Mouse (Mus musculus) G1E (cell line): ENCODE results near the gene Mettl24. TPM values are rescaled to one million over a fixed set of nuclear protein-coding genes. Genes with fewer than 3 reads are reported as not detected.

Experiments used
- ATAC-seq: 2 replicates; pipeline ENCODE4 v1.8.0; 2016; ENCODE audit warnings: mild to moderate bottlenecking; ENCODE audit not compliant: insufficient number of reproducible peaks, poor library complexity, low FRiP score, severe bottlenecking; ENCODE audit errors: extremely low read depth
- DNase-seq: peaks from one replicate; pipeline ENCODE4 v3.0.0; 2012; ENCODE audit warnings: low spot score
- H3K27me3 ChIP-seq: 2 replicates; pipeline ENCODE4 v1.6.1; 2012; ENCODE audit warnings: mild to moderate bottlenecking, low read length, inconsistent platforms; ENCODE audit not compliant: insufficient read depth
- H3K36me3 ChIP-seq: replicated peaks from 2 replicates; pipeline ENCODE3; 2012; ENCODE audit warnings: mild to moderate bottlenecking, inconsistent platforms
- H3K4me1 ChIP-seq: 2 replicates; pipeline ENCODE4 v1.6.1; 2012; ENCODE audit warnings: low read depth, low read length, inconsistent platforms, mixed read lengths; ENCODE audit not compliant: insufficient read depth
- H3K4me3 ChIP-seq: 2 replicates; pipeline ENCODE4 v1.5.1; 2012; ENCODE audit warnings: low read depth, mild to moderate bottlenecking, inconsistent platforms, low read length, moderate library complexity, mixed read lengths
- H3K9me3 ChIP-seq: replicated peaks from 2 replicates; pipeline ENCODE4 v1.6.1; 2012; ENCODE audit warnings: inconsistent platforms
- CTCF ChIP-seq: IDR thresholded peaks from 2 replicates; pipeline ENCODE4 v1.5.1; 2012; ENCODE audit warnings: low read depth, low read length, inconsistent platforms, mixed read lengths
- GATA1 ChIP-seq: IDR thresholded peaks from 2 replicates; pipeline ENCODE4 v1.6.1; 2012; ENCODE audit warnings: borderline replicate concordance, low read length, inconsistent platforms, mixed read lengths
- GATA2 ChIP-seq: IDR thresholded peaks from 2 replicates; pipeline ENCODE4 v1.6.1; 2012; ENCODE audit warnings: low read depth, low read length, inconsistent platforms, borderline replicate concordance
- POLR2AphosphoS5 ChIP-seq: IDR thresholded peaks from 2 replicates; pipeline ENCODE4 v1.6.1; 2012; ENCODE audit warnings: low read depth, low read length, inconsistent platforms; ENCODE audit not compliant: insufficient replicate concordance
- TAL1 ChIP-seq: conservative IDR thresholded peaks from 2 replicates; pipeline ENCODE4 v1.6.1; 2012; ENCODE audit warnings: low read depth, low read length, inconsistent platforms, mixed read lengths
- polyA plus RNA-seq: library from polyadenylated mRNA; stranded (reverse); fragments of >175 nt; gene quantifications from 2 replicates; pipeline ENCODE4 v1.2.3, GENCODE M21; 2012
- total RNA-seq, 2 experiments: library from RNA; stranded (forward) in 1 of 2; stranded (reverse) in 1 of 2; fragments of 200-1000 nt in 1 of 2; fragments of >200 nt in 1 of 2; fragmentation: Nextera tagmentation in 1 of 2; gene quantifications; 2 replicates each; pipeline ENCODE4 v1.2.3; 2014 to 2017

Gene Mettl24
- total RNA-seq (2014; fragmentation: Nextera tagmentation), result not detected in 2 replicates
- not detected in 2 replicates for total RNA-seq (2017)
- polyA plus RNA-seq, result not detected in 2 replicates

- H3K27me3 ChIP-seq, result peaks cover 8% of the 10 kb centered on the region; the same call in 1 of the 2 replicates
- ATAC-seq (no peak), DNase-seq (no peak)
- H3K36me3 ChIP-seq, result no peaks in the 10 kb centered on the region
- no peak within 1 kb of the TSS for H3K4me3 ChIP-seq
- no peaks in the 10 kb centered on the region for H3K9me3 ChIP-seq
- TF ChIP-seq TAL1 (no peak), GATA1 (no peak), GATA2 (no peak), POLR2AphosphoS5 (no peak), CTCF (no peak)
- H3K4me1 ChIP-seq, result no peaks in the 10 kb centered on the region
Measured at GRCm38 (mm10) chr10:40683092-40683867, at the start of gene Mettl24. Gene Mettl24, plus strand, starts transcription at chr10:40683282.

DNA sequence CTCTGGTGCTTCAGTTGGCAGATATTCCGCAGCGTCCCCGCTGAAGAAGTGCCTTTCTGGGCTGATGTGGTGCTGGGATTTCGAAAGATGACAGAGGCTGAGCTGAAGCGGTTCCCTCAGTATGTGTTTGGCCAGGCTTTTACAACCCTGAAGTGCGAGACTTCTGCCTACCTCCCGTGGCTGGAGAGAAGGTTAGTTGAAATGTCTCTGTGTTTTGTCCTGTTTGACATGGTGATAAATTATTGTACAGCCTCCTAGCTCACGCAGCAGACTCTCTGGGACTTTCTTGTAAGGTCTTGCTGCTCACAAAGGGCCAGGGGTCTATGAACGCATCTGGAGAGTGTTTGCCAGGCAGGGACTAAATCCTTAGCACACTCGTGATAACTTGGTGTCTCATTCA lies 45.8 kb upstream of the Mettl24 start:
- Histone ChIP-seq H3K4me1 (no peaks in the 10 kb centered on the region), H3K4me3 (no peak overlapping the region), H3K27me3 (peaks cover 7% of the 10 kb centered on the region; the same call in 1 of the 2 replicates), H3K9me3 (no peaks in the 10 kb centered on the region), H3K36me3 (no peaks in the 10 kb centered on the region)
- no peak for ATAC-seq
- TF ChIP-seq CTCF (no peak), GATA2 (no peak), TAL1 (no peak), POLR2AphosphoS5 (no peak), GATA1 (no peak)
- DNase-seq, result no peak

DNA sequence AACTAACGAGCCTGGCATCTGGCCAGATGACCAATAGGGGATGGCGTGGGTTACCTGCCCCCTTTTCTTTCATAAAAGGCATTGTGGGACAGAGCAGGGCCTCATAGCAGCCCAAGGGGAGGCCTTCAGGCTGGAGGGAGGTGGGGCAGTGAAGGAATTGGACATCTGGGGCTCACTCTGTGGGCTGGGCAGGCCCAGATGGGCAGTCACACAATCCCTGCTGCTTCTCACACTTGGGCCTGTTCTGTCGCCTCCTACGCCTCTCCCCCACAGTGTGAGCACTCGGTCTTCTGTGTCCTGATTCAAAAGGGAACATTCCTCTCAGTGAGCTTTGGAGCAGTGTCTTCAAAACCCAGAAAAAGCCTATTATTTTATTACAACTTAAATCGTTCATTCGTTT lies 44.8 kb upstream of the Mettl24 start:
- Histone ChIP-seq H3K36me3 (no peaks in the 10 kb centered on the region), H3K4me3 (no peak overlapping the region), H3K27me3 (peaks cover 7% of the 10 kb centered on the region; the same call in 1 of the 2 replicates), H3K4me1 (no peaks in the 10 kb centered on the region), H3K9me3 (no peaks in the 10 kb centered on the region)
- TF ChIP-seq GATA2 (no peak), CTCF (no peak), GATA1 (no peak), POLR2AphosphoS5 (no peak), TAL1 (no peak)
- ATAC-seq (no peak), DNase-seq (no peak)

DNA sequence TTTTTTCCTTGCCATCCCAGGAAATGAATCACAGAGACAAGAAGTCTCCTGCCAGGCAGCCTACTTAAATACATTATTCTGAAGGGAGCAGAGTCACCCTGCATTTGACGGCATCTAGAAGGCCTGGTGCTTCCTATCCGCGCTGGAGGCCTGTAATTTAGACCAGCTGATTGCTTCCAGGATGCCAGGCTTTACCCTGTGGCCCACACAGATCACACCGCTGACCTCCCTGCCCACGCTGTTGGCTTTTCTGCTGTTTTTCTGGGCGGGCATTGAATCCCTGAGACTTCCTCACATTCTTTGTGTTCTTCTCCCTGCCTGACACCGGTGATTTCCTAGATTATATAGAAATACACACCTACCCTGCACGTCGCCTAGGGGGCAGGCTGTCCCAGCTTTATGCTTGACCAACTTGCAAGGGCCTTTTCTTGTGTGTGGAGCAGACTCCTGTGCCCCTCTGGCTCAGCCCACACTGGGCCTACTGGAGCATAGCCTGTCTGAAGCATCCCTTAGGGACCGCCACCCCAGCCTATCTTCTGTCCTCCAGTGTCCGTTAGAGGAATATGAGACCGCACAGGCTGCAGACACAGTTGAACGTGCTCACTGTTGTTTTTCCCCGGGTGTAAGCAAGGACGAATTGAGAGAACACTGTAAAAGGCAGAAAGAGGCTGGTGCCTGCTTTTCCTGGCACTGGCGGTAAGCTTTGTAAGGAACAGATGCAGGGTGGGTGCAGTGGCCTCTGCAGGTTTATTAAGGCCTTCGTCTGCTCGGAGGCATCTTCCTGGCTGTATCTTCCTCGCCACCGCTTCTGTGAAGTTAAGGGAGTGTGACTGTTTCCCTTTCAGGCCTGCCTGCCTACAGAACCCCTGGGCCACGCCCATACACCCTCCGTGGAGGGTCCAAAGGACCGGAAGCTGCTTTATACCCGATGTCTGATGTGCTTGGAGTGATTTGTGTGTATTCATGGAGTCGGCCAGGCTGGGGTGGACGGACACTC lies 44.0 kb upstream of the Mettl24 start:
- no peaks in the 10 kb centered on the region for H3K36me3 ChIP-seq
- DNase-seq, result no peak
- no peak for TF ChIP-seq GATA1
- no peak for TF ChIP-seq TAL1
- TF ChIP-seq GATA2, result no peak
- no peak for TF ChIP-seq CTCF
- TF ChIP-seq POLR2AphosphoS5, result no peak

GRCm38 (mm10) chr10:40640406-40640805 lies 42.7 kb upstream of the Mettl24 start:
- DNase-seq (no peak), ATAC-seq (no peak)
- Histone ChIP-seq H3K4me1 (no peaks in the 10 kb centered on the region), H3K4me3 (no peak overlapping the region), H3K9me3 (no peaks in the 10 kb centered on the region), H3K36me3 (no peaks in the 10 kb centered on the region), H3K27me3 (peaks cover 7% of the 10 kb centered on the region; the same call in 1 of the 2 replicates)
- TF ChIP-seq GATA1 (no peak), GATA2 (no peak), TAL1 (no peak), POLR2AphosphoS5 (no peak), CTCF (no peak)

More for the DNA sequence above, 44.0 kb upstream of the Mettl24 start:
- Histone ChIP-seq H3K27me3 (peaks cover 7% of the 10 kb centered on the region; the same call in 1 of the 2 replicates), H3K4me3 (no peak overlapping the region), H3K4me1 (no peaks in the 10 kb centered on the region), H3K9me3 (no peaks in the 10 kb centered on the region)
- no peak for ATAC-seq

GRCm38 (mm10) chr10:40641901-40642300 lies 41.2 kb upstream of the Mettl24 start:
- no peak for DNase-seq
- peaks cover 7% of the 10 kb centered on the region; the same call in 1 of the 2 replicates for H3K27me3 ChIP-seq
- H3K4me1 ChIP-seq, result no peaks in the 10 kb centered on the region
- TF ChIP-seq GATA2 (no peak), GATA1 (no peak)
- H3K9me3 ChIP-seq, result no peaks in the 10 kb centered on the region; the same call in 1 of the 2 replicates
- no peaks in the 10 kb centered on the region for H3K36me3 ChIP-seq
- H3K4me3 ChIP-seq, result no peak overlapping the region
- no peak for ATAC-seq
